Mouse (Mus musculus) Muller cell, postnatal 12 days (primary cell): ENCODE measurements around the gene Actl9.

Experiments
- DNase-seq: peaks from one replicate; pipeline ENCODE4 v3.0.0-alpha.2; 2015; ENCODE audit errors: inconsistent ontology term

Actl9 gene

GRCm38 (mm10) chr17:33432019-33432946 is at the start of gene Actl9:
Gene Actl9 (plus strand): TSS chr17:33432896.
- no peak for DNase-seq

DNA sequence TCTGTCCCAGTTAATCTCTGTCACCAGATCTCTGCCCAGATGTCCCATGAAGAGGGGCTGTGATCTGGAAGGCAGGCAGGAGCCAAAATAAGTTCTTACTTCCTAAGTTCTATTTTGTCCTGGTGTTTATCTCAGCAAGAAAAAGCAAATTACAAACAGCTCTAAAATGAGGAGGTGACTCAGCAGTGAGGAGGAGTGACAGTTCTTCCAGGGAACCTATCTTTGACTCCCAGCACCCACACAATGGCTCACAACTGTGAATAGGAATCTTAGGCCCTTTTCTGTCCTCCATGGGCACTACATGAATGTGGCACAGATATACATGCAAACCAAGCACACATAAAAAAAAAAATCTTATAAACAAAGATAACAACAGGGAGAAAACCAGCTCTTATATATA is 47.0 kb upstream of the Actl9 start:
- DNase-seq, result no peak

- no peak for DNase-seq
Observed at GRCm38 (mm10) chr17:33392271-33392670, 40.4 kb upstream of the Actl9 start.

- peak; percentile 88 for DNase-seq
Observed at GRCm38 (mm10) chr17:33394182-33395034, 38.3 kb upstream of the Actl9 start, which contains the start of gene Zfp101. Gene Zfp101 (minus strand): TSS chr17:33394641.

- DNase-seq, result peak; percentile 58
Observed at GRCm38 (mm10) chr17:33439148-33439547, 6.5 kb downstream of the Actl9 start.

DNA sequence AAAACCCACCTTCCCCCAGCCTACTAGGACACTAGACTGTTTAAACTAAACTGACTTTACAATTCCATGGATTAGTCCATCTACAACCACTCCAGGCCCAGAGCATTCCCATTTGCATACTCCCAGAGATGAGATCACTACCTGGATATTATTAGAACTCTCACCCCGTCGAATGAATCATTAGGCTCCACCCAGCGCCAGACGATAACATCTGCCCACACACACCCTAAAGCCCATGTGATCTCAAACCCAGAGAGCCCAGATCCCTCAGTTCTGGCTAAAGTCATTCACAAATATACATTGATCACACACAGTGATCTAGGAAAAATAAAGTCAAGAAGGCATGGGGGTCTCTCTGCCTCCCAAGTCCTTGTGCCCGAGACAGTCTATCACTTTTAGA is 7.2 kb downstream of the Actl9 start:
- no peak for DNase-seq

GRCm38 (mm10) chr17:33441159-33441558 is 8.5 kb downstream of the Actl9 start:
- no peak for DNase-seq

- DNase-seq, result no peak
Observed at GRCm38 (mm10) chr17:33456631-33457030, 23.9 kb downstream of the Actl9 start.

DNA sequence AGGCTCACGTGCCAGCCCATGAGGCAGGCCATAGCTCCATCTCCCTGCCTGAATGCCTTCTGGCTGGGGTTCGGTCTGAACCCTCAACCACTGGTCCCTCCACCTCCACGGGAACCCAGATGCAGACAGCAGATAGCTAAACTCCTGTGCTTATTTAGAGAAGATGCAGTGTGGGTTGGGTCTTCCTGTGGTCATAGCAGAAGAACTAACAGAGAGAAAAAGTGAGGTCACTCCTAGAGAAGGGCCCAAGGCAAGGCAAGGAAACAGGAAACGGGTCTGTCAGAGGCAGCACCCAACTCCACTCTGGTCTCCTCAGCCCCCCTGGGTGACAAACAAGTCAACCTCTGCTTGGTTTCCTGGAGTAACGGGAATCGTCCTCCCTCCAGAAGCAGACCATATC is 38.5 kb downstream of the Actl9 start:
- no peak for DNase-seq
